Mouse (Mus musculus) myocyte (in vitro differentiated cells): Measurements from ENCODE around the gene Fut2. TPM values are rescaled to one million over a fixed set of nuclear protein-coding genes. Genes with fewer than 3 reads are reported as not detected.
A peak's percentile ranks its signal among the peaks of the same experiment; 100 is the strongest.

Experiments
- H3K27me3 ChIP-seq: one replicate; pipeline ENCODE4 v1.6.1; 2011; ENCODE audit not compliant: control insufficient read depth, insufficient read depth, insufficient read length
- H3K36me3 ChIP-seq: one replicate; pipeline ENCODE4 v1.6.1; 2011; ENCODE audit not compliant: control insufficient read depth, insufficient read depth
- H3K4me2 ChIP-seq: one replicate; pipeline ENCODE4 v1.6.1; 2011; ENCODE audit warnings: low read depth, control low read depth
- H3K4me3 ChIP-seq: one replicate; pipeline ENCODE4 v1.5.1; 2011; ENCODE audit warnings: mild to moderate bottlenecking, control low read depth, moderate library complexity
- H3K79me2 ChIP-seq: one replicate; pipeline ENCODE4 v1.6.1; 2011; ENCODE audit not compliant: control insufficient read depth, insufficient read depth
- H3ac ChIP-seq: one replicate; pipeline ENCODE4 v1.6.1; 2011; ENCODE audit not compliant: control insufficient read depth, insufficient read length
- CEBPB ChIP-seq: IDR thresholded peaks from 2 replicates; pipeline ENCODE4 v1.6.1; 2011; ENCODE audit warnings: mild to moderate bottlenecking, moderate library complexity; ENCODE audit not compliant: poor library complexity, insufficient read depth, severe bottlenecking
- E2F4 ChIP-seq: IDR thresholded peaks from one replicate; pipeline ENCODE4 v1.6.1; 2011; ENCODE audit warnings: mild to moderate bottlenecking, control low read depth, moderate library complexity; ENCODE audit not compliant: insufficient read depth
- MAX ChIP-seq: IDR thresholded peaks from one replicate; pipeline ENCODE4 v1.6.1; 2011; ENCODE audit warnings: low read depth, mild to moderate bottlenecking, control low read depth
- MYOD1 ChIP-seq, 3 experiments: IDR thresholded peaks; one replicate each; pipeline ENCODE4 v1.6.1; 2011; ENCODE audit warnings: control low read depth in 2 of 3, low read depth in 2 of 3, mild to moderate bottlenecking in 2 of 3, moderate library complexity in 1 of 3; ENCODE audit not compliant: insufficient read length in 2 of 3, control insufficient read depth in 1 of 3
- MYOG ChIP-seq, 3 experiments: IDR thresholded peaks; one replicate each; pipeline ENCODE4 v1.6.1; 2011; ENCODE audit warnings: control low read depth in 2 of 3, low read depth in 2 of 3, mild to moderate bottlenecking in 2 of 3; ENCODE audit not compliant: insufficient read length in 2 of 3, control insufficient read depth in 1 of 3, insufficient read depth in 1 of 3
- POLR2A ChIP-seq: IDR thresholded peaks from one replicate; pipeline ENCODE4 v1.6.1; 2011; ENCODE audit warnings: low read depth, mild to moderate bottlenecking, control low read depth, moderate library complexity; ENCODE audit not compliant: insufficient read length
- POLR2AphosphoS2 ChIP-seq: IDR thresholded peaks from one replicate; pipeline ENCODE4 v1.6.1; 2011; ENCODE audit warnings: low read depth, control low read depth; ENCODE audit not compliant: insufficient read length
- REST ChIP-seq: IDR thresholded peaks from one replicate; pipeline ENCODE4 v1.6.1; 2011; ENCODE audit warnings: mild to moderate bottlenecking, control low read depth, moderate library complexity; ENCODE audit not compliant: insufficient read depth, insufficient read length
- SRF ChIP-seq: IDR thresholded peaks from one replicate; pipeline ENCODE4 v1.6.1; 2011; ENCODE audit warnings: low read depth; ENCODE audit not compliant: control insufficient read depth, insufficient read length
- TCF12 ChIP-seq: IDR thresholded peaks from one replicate; pipeline ENCODE4 v1.6.1; 2011; ENCODE audit warnings: mild to moderate bottlenecking, control low read depth; ENCODE audit not compliant: poor library complexity, insufficient read depth, severe bottlenecking
- TCF3 ChIP-seq: IDR thresholded peaks from one replicate; pipeline ENCODE4 v1.6.1; 2011; ENCODE audit warnings: low read depth, control low read depth; ENCODE audit not compliant: insufficient read length
- USF1 ChIP-seq: IDR thresholded peaks from one replicate; pipeline ENCODE4 v1.6.1; 2011; ENCODE audit warnings: low read depth, mild to moderate bottlenecking, control low read depth, moderate library complexity
- polyA plus RNA-seq: library from polyadenylated mRNA; unstranded; fragments of >200 nt; fragmentation: generic; extraction: Trizol; gene quantifications from one replicate; pipeline ENCODE4 v1.2.1, GENCODE M21; 2012; ENCODE audit warnings: missing spikeins

Fut2 gene
- polyA plus RNA-seq, 1 experiment = 0.41 TPM

DNA sequence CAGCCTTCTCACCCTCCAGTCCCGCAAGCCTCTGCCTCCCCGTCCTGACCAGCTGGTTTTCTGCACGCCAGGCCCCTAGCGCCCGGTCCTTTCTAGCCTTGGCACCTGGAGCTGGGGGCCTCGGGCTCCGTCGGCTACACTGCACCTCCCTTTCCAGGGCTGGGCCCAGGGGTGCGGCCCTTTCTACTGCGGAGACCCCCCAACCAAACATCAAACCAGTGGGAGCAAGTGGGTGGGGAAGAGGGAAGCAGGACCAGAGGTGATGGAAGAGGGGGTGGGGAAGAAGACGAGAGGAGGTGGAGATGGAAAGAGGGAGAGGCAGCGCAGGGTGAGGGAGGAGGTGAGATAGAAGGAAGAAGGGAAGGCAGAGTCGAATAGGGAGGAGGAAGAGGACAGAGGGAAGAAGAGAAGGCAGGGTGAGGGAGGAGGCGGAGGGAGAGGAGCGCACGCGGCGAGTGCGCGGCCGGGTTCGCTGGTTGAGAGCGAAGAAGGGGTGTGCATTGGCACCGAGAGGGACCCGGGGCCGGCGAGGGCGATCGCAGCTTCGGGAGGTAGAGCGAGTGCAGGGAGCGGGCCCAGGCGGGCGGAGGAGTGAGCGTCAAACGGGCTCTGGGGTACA, 33.4 kb upstream of the Fut2 start, which contains the start of gene Car11:
TSS of gene Car11 (plus strand) at position 321 of the 619 bp plus-strand sequence.
- peaks cover 16% of the 10 kb centered on the region for H3K27me3 ChIP-seq
- H3ac ChIP-seq = no peak within 1 kb of the TSS
- H3K4me2 ChIP-seq = peak within 1 kb of the TSS; percentile 69
- no peaks in the 10 kb centered on the region for H3K36me3 ChIP-seq
- H3K79me2 ChIP-seq = no peaks in the 10 kb centered on the region
- H3K4me3 ChIP-seq = peak within 1 kb of the TSS; percentile 8
- no peak for TF ChIP-seq TCF12
- TF ChIP-seq MAX = no peak
- TF ChIP-seq SRF = no peak

DNA sequence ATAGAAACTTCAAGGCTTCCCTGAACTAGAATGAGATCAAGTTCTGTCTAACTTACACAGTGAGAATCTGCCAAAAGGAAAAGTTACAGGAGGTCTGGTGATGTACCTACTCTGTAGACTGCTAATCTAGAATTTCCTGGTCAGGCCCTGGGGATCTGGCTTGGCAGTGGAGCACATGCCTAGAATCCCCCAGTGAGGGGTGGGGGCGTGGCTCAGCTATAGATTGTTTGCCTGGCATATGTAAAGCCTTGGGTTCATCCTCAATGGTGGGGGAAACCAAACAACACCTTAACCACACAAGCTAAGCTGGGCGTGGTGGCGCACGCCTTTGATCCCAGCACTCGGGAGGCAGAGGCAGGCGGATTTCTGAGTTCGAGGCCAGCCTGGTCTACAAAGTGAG, 31.7 kb upstream of the Fut2 start:
- H3ac ChIP-seq = no peak overlapping the region
- H3K79me2 ChIP-seq = no peaks in the 10 kb centered on the region
- peaks cover 16% of the 10 kb centered on the region for H3K27me3 ChIP-seq
- H3K36me3 ChIP-seq = no peaks in the 10 kb centered on the region
- no peak overlapping the region for H3K4me3 ChIP-seq
- TF ChIP-seq TCF3 = no peak
- no peak for TF ChIP-seq SRF
- no peak for TF ChIP-seq USF1
- no peak for TF ChIP-seq POLR2A
- TF ChIP-seq MAX = no peak
- TF ChIP-seq REST = no peak
- no peak for TF ChIP-seq TCF12
- H3K4me2 ChIP-seq = no peak overlapping the region

DNA sequence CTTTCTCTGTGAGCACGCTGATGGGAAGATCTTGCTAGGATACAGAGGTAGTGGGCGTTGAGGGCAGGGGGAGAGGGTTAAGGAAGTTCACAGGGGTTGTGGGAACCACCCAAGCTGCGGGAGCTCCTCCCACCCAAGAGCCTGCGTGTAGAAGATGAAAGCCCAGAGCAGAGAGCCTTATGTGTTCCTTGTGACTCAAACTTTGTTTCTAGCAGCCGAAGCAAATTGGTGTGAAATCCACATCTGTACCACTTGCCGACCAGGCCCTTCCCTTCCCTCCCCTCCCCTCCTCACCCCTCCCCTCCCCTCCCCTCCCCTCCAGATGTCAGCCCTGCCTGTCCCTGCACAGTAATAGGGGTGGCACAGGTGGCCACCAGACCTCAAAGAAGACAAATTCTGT, 28.9 kb upstream of the Fut2 start:
- no peaks in the 10 kb centered on the region for H3K36me3 ChIP-seq
- H3ac ChIP-seq = no peak overlapping the region
- no peaks in the 10 kb centered on the region for H3K79me2 ChIP-seq
- no peak overlapping the region for H3K4me2 ChIP-seq
- H3K4me3 ChIP-seq = no peak overlapping the region
- H3K27me3 ChIP-seq = peaks cover 10% of the 10 kb centered on the region
- TF ChIP-seq REST (no peak), MAX (no peak), USF1 (no peak), SRF (no peak), E2F4 (no peak), MYOD1 (IDR thresholded peaks at IDR 0.05; ENCODE audit: control insufficient read depth in 1 of 3, insufficient read length in 2 of 3, low read depth in 2 of 3) (no peak), POLR2A (no peak), TCF3 (no peak), TCF12 (no peak), MYOG (IDR thresholded peaks at IDR 0.05; ENCODE audit: control insufficient read depth in 1 of 3, insufficient read depth in 1 of 3, insufficient read length in 2 of 3, low read depth in 2 of 3) (no peak), CEBPB (no peak), POLR2AphosphoS2 (no peak)

DNA sequence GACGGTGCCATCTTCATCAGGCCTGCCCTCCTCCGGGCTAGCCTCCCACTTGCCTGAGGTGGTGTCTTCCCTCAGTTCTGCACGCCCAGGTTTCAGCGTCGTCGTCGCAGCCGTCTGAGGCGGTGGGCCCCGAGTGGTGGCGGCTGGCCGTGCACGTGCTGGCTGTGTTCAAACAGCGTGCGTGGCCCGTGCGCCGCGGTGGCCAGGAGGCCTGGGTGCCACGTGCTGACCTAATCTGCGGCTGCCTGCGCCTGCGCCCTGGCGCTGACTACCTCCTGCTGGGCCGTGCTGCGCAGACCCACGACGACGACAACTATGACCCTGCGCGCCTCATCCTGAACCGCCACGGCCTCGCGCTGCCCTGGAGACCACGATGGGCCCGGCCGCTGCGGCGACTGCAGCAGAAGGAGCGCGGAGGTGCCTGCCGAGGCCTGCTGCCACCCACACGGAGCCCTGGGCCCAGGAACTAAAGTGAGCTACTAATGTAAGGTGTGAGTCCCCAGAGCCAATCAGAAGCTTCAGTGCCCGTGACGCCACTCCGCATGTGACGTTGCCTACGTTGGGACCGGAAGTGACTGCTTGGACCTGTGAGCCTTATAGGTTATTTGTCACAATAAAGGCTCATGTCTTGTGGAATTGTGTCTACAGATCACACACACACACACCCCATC, 27.9 kb upstream of the Fut2 start, which contains the start of gene Sec1:
TSS of gene Sec1 (minus strand) at position 482 of the 671 bp plus-strand sequence.
- H3K36me3 ChIP-seq = no peaks in the 10 kb centered on the region
- H3K4me2 ChIP-seq = no peak within 1 kb of the TSS
- no peak within 1 kb of the TSS for H3K4me3 ChIP-seq
- H3K79me2 ChIP-seq = no peaks in the 10 kb centered on the region
- no peak for TF ChIP-seq E2F4
- H3K27me3 ChIP-seq = no peaks in the 10 kb centered on the region
- no peak within 1 kb of the TSS for H3ac ChIP-seq

DNA sequence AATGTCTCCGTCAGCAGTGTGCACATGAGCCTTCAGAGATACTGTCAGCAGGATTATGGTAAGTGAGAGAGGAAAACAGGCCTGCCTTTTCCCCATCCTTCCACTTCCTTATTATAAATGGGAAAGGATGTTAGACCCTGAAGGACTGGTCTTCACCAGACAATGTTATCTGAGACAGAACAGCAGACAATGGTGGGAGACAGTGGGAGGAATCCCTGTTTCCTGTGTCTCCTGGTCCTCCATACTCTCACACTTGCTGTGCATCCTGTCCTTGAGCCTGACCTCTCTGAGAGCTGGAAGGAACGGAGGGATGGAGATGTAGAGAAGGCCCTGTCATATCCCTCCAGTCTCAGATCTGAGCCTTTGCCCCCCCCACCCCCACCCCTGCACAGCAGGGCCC, 26.2 kb upstream of the Fut2 start:
- no peak overlapping the region for H3K4me2 ChIP-seq
- TF ChIP-seq CEBPB = no peak
- no peak for TF ChIP-seq SRF
- no peak for TF ChIP-seq TCF12
- no peak for TF ChIP-seq E2F4
- TF ChIP-seq MAX = no peak
- no peak overlapping the region for H3ac ChIP-seq
- no peak overlapping the region for H3K4me3 ChIP-seq
- no peaks in the 10 kb centered on the region for H3K36me3 ChIP-seq
- no peaks in the 10 kb centered on the region for H3K27me3 ChIP-seq
- H3K79me2 ChIP-seq = no peaks in the 10 kb centered on the region

DNA sequence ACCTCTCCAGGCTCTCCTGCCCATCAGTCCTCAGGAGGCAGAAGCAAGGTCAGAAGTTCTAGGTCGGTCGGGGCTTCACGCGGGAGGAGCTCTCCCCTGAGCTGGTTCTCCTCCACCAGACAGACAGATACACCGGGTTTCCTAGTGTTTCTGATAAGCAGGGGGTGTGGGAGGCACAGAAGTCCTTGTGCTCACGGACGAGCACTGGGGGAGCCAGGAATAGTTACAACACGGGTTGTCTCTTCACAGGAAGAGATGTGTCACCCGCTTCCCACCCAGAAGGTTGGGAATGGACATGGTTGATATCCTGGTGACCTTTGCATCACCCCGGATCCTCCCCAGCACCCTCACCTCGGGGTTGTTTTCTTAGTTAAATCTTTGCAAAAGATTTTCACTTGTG, 23.6 kb upstream of the Fut2 start:
- TF ChIP-seq MYOD1 (IDR thresholded peaks at IDR 0.05; ENCODE audit: control insufficient read depth in 1 of 3, insufficient read length in 2 of 3, low read depth in 2 of 3) (no peak), CEBPB (no peak), USF1 (no peak), E2F4 (no peak), POLR2AphosphoS2 (no peak), MYOG (IDR thresholded peaks at IDR 0.05; ENCODE audit: control insufficient read depth in 1 of 3, insufficient read depth in 1 of 3, insufficient read length in 2 of 3, low read depth in 2 of 3) (no peak), POLR2A (no peak), TCF12 (no peak), REST (no peak)
- H3K79me2 ChIP-seq = no peaks in the 10 kb centered on the region
- no peaks in the 10 kb centered on the region for H3K36me3 ChIP-seq
- H3K4me3 ChIP-seq = no peak overlapping the region
- H3K27me3 ChIP-seq = no peaks in the 10 kb centered on the region
- H3ac ChIP-seq = no peak overlapping the region
- no peak overlapping the region for H3K4me2 ChIP-seq
